Mouse (Mus musculus): ENCODE measurements around the gene Tnip1.

GRCm38 (mm10) chr11:54972049-54972723 lies 9.5 kb upstream of the Tnip1 start:
- TF ChIP-seq GATA1 (IDR thresholded peaks at IDR 0.05; ENCODE audit: low read length) (no peak), TAL1 (IDR thresholded peaks at IDR 0.05; ENCODE audit: low read length) (no peak)
